Mouse (Mus musculus): Measurements from ENCODE around the gene Rpusd1.

DNA sequence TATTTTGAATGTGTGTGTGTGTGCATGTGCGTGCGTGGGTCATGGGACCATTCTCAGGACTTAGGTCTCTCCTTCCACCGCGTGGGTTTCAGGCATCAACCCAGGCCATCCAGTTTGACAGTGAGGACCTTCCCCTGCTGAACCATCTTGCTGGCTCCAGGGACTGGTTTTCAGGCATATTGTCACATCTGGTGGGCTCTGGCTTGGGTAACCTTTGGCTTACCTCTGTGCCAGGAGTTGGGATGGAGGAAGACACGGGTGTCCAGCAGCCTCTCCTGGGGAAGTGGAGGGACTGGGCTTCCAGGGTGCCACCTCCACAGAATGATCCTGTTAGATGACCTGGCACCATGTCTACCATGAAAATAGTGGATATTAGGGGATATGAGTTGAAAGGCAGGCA is 50.5 kb downstream of the Rpusd1 start:
- TF ChIP-seq EP300 (IDR thresholded peaks at IDR 0.05; ENCODE audit: insufficient read depth, low read depth, low read length) = no peak
- no peak for TF ChIP-seq CTCF (IDR thresholded peaks at IDR 0.05; ENCODE audit: low read depth, low read length)
